Mouse (Mus musculus) layer of hippocampus, adult 18-20 months (tissue): ENCODE measurements around the gene Gfer. TPM values are rescaled to one million over a fixed set of nuclear protein-coding genes. Genes with fewer than 3 reads are reported as not detected.
"Not testable (repeated sequence)": the region's sequence is repeated elsewhere in the genome, so short reads cannot be mapped to it uniquely, and the experiment has no call there.

ENCODE experiments used
- DNase-seq, 2 experiments: peaks; one replicate each; pipeline ENCODE4 v3.0.0; 2022; ENCODE audit warnings: low spot score in 2 of 2
- total RNA-seq, 2 experiments: library from RNA; stranded (reverse); gene quantifications; 2 replicates each; pipeline ENCODE4 v1.2.3; 2021

Gene Gfer
- total RNA-seq, 2 experiments from 2014 or later, result 18.8 to 23.1 TPM

GRCm38 (mm10) chr17:24689251-24690081, 6.5 kb downstream of the Gfer start, which contains the start of gene Syngr3:
Gene Syngr3, minus strand, starts transcription at chr17:24689955.
- DNase-seq, result no peak

GRCm38 (mm10) chr17:24687599-24687998, 8.4 kb downstream of the Gfer start:
- no peak for DNase-seq

- DNase-seq, result no peak
These were observed 8.8 kb downstream of the Gfer start for GRCm38 (mm10) chr17:24687146-24687595.

DNA sequence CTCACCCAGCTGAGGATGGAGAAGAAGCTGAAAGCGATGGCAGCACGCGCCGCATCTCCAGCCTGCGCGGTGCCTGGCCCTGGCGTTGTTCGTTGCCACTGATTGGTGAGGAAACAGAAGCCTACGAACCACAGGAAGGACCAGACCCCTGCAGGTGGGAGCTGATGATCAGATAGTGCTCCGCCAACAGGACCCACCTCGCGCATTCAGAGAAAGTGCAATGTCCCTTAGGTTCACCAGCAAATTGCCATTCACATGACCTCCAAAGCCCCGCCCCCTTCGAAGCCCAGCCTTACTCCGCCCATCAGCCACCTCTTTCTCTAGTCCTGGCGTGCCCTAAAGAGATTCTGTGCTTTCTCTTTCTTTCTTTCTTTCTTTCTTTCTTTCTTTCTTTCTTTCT, 9.4 kb downstream of the Gfer start:
- no peak for DNase-seq

DNA sequence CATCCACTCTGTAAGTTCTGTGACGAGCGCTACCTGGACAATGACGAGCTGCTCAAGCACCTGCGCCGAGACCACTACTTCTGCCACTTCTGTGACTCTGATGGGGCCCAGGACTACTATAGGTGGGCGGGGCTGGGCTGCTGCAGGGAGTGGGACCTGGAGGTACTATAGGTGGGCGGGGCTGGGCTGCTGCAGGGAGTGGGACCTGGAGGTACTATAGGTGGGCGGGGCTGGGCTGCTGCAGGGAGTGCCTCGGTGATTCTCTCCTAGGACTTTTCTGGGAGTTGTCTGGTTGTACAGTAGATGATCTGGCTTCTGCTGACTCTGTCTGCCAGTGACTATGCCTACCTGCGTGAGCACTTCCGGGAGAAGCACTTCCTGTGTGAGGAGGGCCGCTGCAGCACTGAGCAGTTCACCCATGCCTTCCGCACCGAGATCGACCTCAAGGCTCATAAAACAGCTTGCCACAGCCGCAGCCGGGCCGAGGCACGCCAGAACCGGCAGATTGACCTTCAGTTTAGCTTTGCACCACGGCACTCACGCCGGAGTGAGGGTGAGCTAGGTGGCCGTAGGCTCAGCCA, 18.4 kb downstream of the Gfer start:
- DNase-seq, result no peak

DNA sequence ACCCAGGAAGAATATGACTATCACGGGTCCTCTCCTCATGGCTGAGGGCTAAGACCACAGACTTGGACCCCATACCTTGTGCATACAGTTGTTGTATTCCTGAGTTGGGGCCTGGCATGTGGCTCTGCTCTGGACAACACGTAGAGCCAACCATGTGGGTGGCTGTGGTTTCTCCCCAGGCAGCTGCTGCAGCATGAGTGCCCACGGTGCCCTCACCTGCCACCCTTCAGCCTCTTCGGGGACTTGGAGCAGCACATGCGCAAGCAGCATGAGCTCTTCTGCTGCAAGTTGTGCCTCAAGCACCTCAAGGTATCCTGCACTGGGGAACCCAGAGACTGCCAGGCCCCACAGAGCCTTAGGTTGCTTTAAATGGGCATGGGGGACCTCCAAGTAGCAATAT, 19.1 kb downstream of the Gfer start:
- DNase-seq, result no peak

- peak in 1 of 2 experiments; percentile 77 for DNase-seq
These were observed 19.8 kb downstream of the Gfer start for GRCm38 (mm10) chr17:24676187-24676586.

- peak in 1 of 2 experiments; percentile 75 for DNase-seq
These were observed 21.7 kb downstream of the Gfer start for GRCm38 (mm10) chr17:24674277-24674676.

GRCm38 (mm10) chr17:24672141-24672540, 23.8 kb downstream of the Gfer start:
- no peak for DNase-seq

DNA sequence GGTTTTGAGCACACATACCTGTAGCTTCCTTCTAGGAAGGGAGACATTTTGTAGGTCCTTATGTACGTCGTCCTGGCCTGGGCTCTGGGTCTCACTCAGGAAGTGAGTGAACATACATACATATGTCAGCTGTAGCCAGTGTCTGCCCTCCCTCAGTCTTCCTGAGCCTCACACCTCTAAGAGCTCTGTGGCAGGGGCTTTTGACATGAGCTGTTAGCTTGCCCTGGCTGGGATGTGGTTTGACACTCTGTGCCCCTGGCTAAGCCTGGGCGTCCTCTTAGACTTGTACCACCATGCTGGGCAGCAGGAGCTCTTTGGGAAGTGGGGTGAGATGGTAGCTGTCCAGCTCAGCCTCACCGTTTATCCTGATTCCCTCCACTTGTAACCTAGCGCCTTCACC, 24.6 kb downstream of the Gfer start:
- DNase-seq, result no peak

GRCm38 (mm10) chr17:24670246-24670844, 25.6 kb downstream of the Gfer start:
- DNase-seq, result no peak

GRCm38 (mm10) chr17:24669545-24670245, 26.3 kb downstream of the Gfer start, which contains the start of gene Zfp598:
Gene Zfp598, plus strand, starts transcription at chr17:24669687.
- peak; percentile 92 to 95 for DNase-seq

- DNase-seq, result peak in 1 of 2 experiments; percentile 44
These were observed 26.8 kb downstream of the Gfer start for GRCm38 (mm10) chr17:24669214-24669544.

- DNase-seq, result peak in 1 of 2 experiments; percentile 59
These were observed 28.5 kb downstream of the Gfer start for GRCm38 (mm10) chr17:24667416-24667815.

- DNase-seq, result not testable (repeated sequence)
These were observed 28.9 kb downstream of the Gfer start for GRCm38 (mm10) chr17:24667011-24667410.

GRCm38 (mm10) chr17:24658017-24658758, 37.8 kb downstream of the Gfer start, which contains the start of gene Npw:
Gene Npw, minus strand, starts transcription at chr17:24658457.
- DNase-seq, result no peak

DNA sequence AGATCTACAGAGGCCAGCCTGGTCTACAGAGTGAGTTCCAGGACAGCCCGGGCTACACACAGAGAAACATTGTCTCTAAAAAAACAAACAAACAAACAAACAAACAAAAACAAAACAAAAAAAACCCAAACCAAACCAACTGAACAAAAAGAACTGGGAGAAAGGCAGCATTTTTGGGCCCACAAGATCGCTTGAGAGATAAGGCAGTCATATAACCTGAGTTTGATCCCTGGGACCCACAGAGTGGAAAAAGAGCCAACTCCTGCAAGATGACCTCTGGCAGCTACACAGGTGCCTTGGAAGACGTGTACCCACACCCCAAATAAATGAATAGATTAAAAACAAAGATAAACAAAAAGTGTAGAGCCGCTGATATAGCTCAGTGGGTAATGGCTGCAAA, 41.0 kb downstream of the Gfer start:
- DNase-seq, result no peak

DNA sequence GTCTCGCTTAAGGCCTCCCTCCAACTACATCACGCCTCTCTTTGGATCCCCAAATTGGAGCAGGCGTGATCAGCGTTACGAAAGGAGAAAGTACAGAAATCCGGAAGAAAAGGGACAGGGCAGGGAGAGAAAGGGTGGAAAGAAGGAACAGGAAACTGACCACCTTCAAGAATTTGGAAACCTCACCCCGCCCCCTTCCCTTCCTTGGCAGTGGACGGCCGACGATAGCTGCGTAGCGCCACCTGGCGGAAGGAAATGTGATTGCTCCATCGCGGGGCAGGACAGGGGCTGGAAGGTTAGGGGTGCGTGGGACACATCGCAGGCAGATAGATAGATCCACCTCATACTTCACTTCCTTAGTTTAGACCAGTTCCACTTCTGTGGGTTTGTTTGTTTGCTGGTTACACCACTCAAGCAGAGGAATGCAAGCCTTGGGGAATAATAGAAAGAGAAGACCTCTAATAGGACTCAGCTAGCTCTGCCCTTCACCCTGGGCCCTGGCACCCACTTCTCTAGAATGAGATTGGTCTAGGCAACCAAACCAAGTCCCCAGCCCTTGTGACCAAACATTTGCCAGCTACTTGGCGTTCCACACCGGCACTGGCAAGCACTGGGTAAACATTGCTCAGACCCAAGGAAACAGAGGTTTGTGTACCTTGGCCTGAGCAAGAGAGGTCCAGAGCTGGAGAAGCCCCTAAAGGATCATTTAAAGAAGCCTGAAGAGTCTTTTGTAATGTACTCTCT, 41.8 kb downstream of the Gfer start:
- peak in 1 of 2 experiments; percentile 64 for DNase-seq

DNA sequence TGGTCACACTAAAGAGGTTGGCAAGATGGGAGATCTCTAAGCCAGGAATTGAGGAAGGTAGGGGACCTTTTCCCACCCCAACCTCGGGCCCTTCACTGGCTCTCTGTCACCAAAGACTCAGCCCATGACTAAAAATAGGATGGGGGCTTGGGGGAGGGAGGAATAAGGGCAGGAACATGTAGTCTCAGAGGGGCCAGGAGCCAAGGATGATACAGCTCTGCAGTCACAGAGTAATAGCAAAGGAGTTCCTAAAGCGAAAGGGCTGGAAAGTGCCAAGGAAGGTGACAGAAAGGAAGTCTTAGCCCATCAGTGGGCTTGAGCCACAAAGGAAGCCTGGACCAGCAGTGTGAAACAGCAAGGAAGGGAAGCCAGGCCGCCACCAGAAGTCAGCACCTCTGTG, 44.1 kb downstream of the Gfer start:
- no peak for DNase-seq

- DNase-seq, result no peak
These were observed 45.2 kb downstream of the Gfer start for GRCm38 (mm10) chr17:24650766-24651165.
